Mouse (Mus musculus) erythroblast, embryonic 14.5 days (primary cell): Measurements from ENCODE around the gene Guca1a.

Experiments used
- GATA1 ChIP-seq: IDR thresholded peaks from 2 replicates; pipeline ENCODE4 v1.6.1; 2012; ENCODE audit warnings: low read length, inconsistent platforms, mixed read lengths
- TAL1 ChIP-seq: IDR thresholded peaks from 3 replicates; pipeline ENCODE4 v1.6.1; 2012; ENCODE audit warnings: low read length, inconsistent platforms, mixed read lengths

- TF ChIP-seq TAL1 (no peak), GATA1 (no peak)
Observed at GRCm38 (mm10) chr17:47449432-47449831, 49.0 kb upstream of the Guca1a start.
